ENCODE assay signal across 8 mouse cellular contexts in the genomic region with DNA sequence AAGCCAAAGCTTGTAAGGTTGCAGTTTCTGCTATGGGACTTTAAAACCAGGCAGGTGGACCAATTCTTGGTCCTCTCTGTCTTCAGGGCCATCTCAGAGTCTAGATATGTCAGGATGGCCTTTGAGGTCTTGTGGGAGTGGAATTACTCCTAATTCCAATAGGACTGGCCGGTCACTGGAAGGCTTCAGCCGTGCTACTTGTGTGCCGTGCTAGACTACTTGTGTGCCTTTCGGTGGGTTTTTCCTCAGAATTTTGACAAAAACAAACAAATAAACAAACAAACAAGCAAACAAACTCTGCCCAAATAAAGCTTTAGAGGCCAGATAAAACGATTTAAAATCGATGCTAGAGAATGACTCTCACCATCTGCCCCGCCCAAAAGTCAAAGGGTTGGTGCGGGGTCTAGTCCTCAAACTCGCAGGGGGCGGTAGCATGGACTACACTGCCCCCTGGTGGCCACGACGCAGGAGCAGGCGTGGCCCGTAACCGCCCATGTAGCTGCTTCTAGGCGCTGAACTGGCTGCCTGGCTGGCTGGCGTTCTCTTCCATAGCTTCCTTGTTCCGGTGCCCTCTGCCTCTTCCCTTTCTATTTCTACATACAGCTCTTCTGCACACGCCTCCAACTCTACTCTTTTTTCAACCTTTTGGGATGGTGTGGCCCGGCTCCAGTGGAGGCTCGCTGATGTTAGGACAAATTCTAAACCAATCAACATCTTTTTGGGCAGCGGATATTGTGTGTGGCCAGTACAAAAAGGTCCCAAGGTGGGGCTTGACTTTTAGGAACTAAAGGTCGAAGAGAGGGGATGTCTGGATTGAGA. TPM values are rescaled to one million over a fixed set of nuclear protein-coding genes. Genes with fewer than 3 reads are reported as not detected.
A peak's percentile ranks its signal among the peaks of the same experiment; 100 is the strongest.
DNase-seq lines count a peak whose midpoint lies in the region; ATAC-seq and TF ChIP-seq lines count a peak whose summit lies in the region.

No protein-coding gene starts in this region.

- in situ Hi-C loops in ES-E14 (cut with MboI; ENCODE audit: low sequenced_read_pairs in 2 of 2, unreplicated experiment in 2 of 2), result loop anchor here (10.0 to 25.0 kb wide), 3 partner anchors 88 to 220 kb away; a partner anchor contains a TSS

- WGBS in forebrain, postnatal 0 days, result 16% methylated on average over 23 of the region's 23 CpGs
- whole genome bisulfite sequencing in lung, embryonic 15.5 days, result 14% methylated on average over 23 of the region's 23 CpGs
- 13% methylated on average over 23 of the region's 23 CpGs for WGBS in olfactory bulb, adult 2 months
- 25% methylated on average over 23 of the region's 23 CpGs for WGBS in thymus, adult 2 months

- H3K36me3 ChIP-seq in ES-E14 (ENCODE audit: control insufficient read depth, insufficient read depth, low read length, poor library complexity, severe bottlenecking), result no peaks in the 10 kb centered on the region
- no peaks in the 10 kb centered on the region for H3K36me3 ChIP-seq in forebrain, postnatal 0 days (ENCODE audit: insufficient read depth)
- H3K36me3 ChIP-seq in lung, embryonic 15.5 days, result no peaks in the 10 kb centered on the region
- no peaks in the 10 kb centered on the region for H3K36me3 ChIP-seq in thymus, adult 2 months (ENCODE audit: control insufficient read depth, insufficient read depth, low read length)

- H3K4me3 ChIP-seq in ES-E14 (ENCODE audit: insufficient read depth in 1 of 2, low read depth in 1 of 2, low read length in 2 of 2, poor library complexity in 1 of 2, severe bottlenecking in 1 of 2), result peak overlapping the region in 1 of 2 experiments; percentile 45; a peak in 2 of 4 replicates
- H3K4me3 ChIP-seq in forebrain, postnatal 0 days (ENCODE audit: low read depth, low read length), result no peak overlapping the region
- no peak overlapping the region for H3K4me3 ChIP-seq in lung, embryonic 15.5 days
- H3K4me3 ChIP-seq in olfactory bulb, adult 2 months (ENCODE audit: insufficient read depth, low read depth, low read length), result no peak overlapping the region
- H3K4me3 ChIP-seq in thymus, adult 2 months (ENCODE audit: control insufficient read depth, insufficient read depth, low read length), result no peak overlapping the region

- ATAC-seq in forebrain, postnatal 0 days, result peak; percentile 98
- peak; percentile 96 to 97 for ATAC-seq in hematopoietic stem cell, adult 5-6 weeks (replicated peaks in 1 of 2; ENCODE audit: insufficient read depth in 1 of 2, low FRiP score in 2 of 2, low TSS enrichment in 1 of 2, low read depth in 1 of 2, poor library complexity in 2 of 2, severe bottlenecking in 2 of 2)
- ATAC-seq in lung, embryonic 15.5 days (ENCODE audit: borderline replicate concordance, extremely low read depth, low FRiP score, low TSS enrichment), result peak; percentile 94

- no peaks in the 10 kb centered on the region for H3K27me3 ChIP-seq in forebrain, postnatal 0 days (ENCODE audit: insufficient read depth, low read length)
- H3K27me3 ChIP-seq in lung, embryonic 15.5 days, result no peaks in the 10 kb centered on the region
- H3K27me3 ChIP-seq in thymus, adult 2 months (ENCODE audit: control insufficient read depth, insufficient read depth, low read length), result no peaks in the 10 kb centered on the region

- peak overlapping the region; percentile 31 for H3K4me2 ChIP-seq in forebrain, postnatal 0 days (ENCODE audit: low read depth)
- H3K4me2 ChIP-seq in lung, embryonic 15.5 days, result peak overlapping the region; percentile 43

- H3K27ac ChIP-seq in ES-E14 (ENCODE audit: insufficient read depth, low read depth, low read length, poor library complexity, severe bottlenecking), result no peak overlapping the region
- H3K27ac ChIP-seq in forebrain, postnatal 0 days (ENCODE audit: low read depth, low read length), result no peak overlapping the region
- H3K27ac ChIP-seq in lung, embryonic 15.5 days, result peak overlapping the region; percentile 76
- H3K27ac ChIP-seq in olfactory bulb, adult 2 months (ENCODE audit: insufficient read depth, low read depth, low read length), result no peak overlapping the region
- no peak overlapping the region for H3K27ac ChIP-seq in thymus, adult 2 months (ENCODE audit: control insufficient read depth, insufficient read depth, low read length)

- H3K9me3 ChIP-seq in ES-E14 (ENCODE audit: control insufficient read depth, insufficient read depth, low read depth, low read length), result no peaks in the 10 kb centered on the region
- no peaks in the 10 kb centered on the region for H3K9me3 ChIP-seq in forebrain, postnatal 0 days (ENCODE audit: low read length)
- H3K9me3 ChIP-seq in lung, embryonic 15.5 days, result no peaks in the 10 kb centered on the region

- TF ChIP-seq CTCF in forebrain, postnatal 0 days (IDR thresholded peaks at IDR 0.05; ENCODE audit: low read depth), result peak; percentile 94
- peak; percentile 99 for TF ChIP-seq CTCF in olfactory bulb, adult 2 months (IDR thresholded peaks at IDR 0.05; ENCODE audit: insufficient read depth, low read depth, low read length)
- peak; percentile 99 for TF ChIP-seq CTCF in thymus, adult 2 months (IDR thresholded peaks at IDR 0.05; ENCODE audit: borderline replicate concordance, control insufficient read depth, extremely low read depth, insufficient read depth, low read length, poor library complexity)

- peaks cover 6 to 9% of the 10 kb centered on the region in 2 experiments; a peak in 3 of 4 replicates for H3K4me1 ChIP-seq in ES-E14 (ENCODE audit: control insufficient read depth in 2 of 2, insufficient read depth in 2 of 2, low read length in 2 of 2, poor library complexity in 1 of 2)
- H3K4me1 ChIP-seq in forebrain, postnatal 0 days (ENCODE audit: insufficient read depth), result no peaks in the 10 kb centered on the region
- peaks cover 16% of the 10 kb centered on the region for H3K4me1 ChIP-seq in lung, embryonic 15.5 days
- H3K4me1 ChIP-seq in olfactory bulb, adult 2 months (ENCODE audit: control insufficient read depth, insufficient read depth, low read length), result peaks cover 5% of the 10 kb centered on the region
- H3K4me1 ChIP-seq in thymus, adult 2 months (replicated peaks; ENCODE audit: control insufficient read depth, insufficient read depth, low read length), result peaks cover 11% of the 10 kb centered on the region

- no peak overlapping the region for H3K9ac ChIP-seq in ES-E14 (ENCODE audit: insufficient read depth, low read depth, low read length, poor library complexity, severe bottlenecking)
- H3K9ac ChIP-seq in forebrain, postnatal 0 days, result peak overlapping the region; percentile 6; the same call in 1 of the 2 replicates
- H3K9ac ChIP-seq in lung, embryonic 15.5 days, result 0 out of 2 replicates have a peak overlapping the region, but pooled peaks have one; percentile 10

- no peak for TF ChIP-seq POLR2A in olfactory bulb, adult 2 months (IDR thresholded peaks at IDR 0.05; ENCODE audit: insufficient read depth, low read depth, low read length)
- TF ChIP-seq POLR2A in thymus, adult 2 months (IDR thresholded peaks at IDR 0.05; ENCODE audit: control insufficient read depth, extremely low read depth, insufficient read depth, low read length, poor library complexity), result no peak

- DNase-seq in ES-E14 (ENCODE audit: low read depth, low spot score), result peak; percentile 77
- DNase-seq in cerebellum, adult 11-12 months, result peak; percentile 56
- peak; percentile 88 for DNase-seq in forebrain, postnatal 0 days
- DNase-seq in layer of hippocampus, adult 8-10 months (ENCODE audit: low spot score in 2 of 2), result peak; percentile 20 to 78
- peak; percentile 82 for DNase-seq in thymus, adult 2 months

TF ChIP-seq in ES-E14, 5 proteins besides CTCF, POLR2A, EP300 and RAD21:
- TF ChIP-seq CHD2 (IDR thresholded peaks at IDR 0.05; ENCODE audit: low read depth, low read length) (no peak), ZC3H11A (IDR thresholded peaks at IDR 0.05; ENCODE audit: borderline replicate concordance, low read depth, low read length) (peak; percentile 97), HCFC1 (IDR thresholded peaks at IDR 0.05; ENCODE audit: borderline replicate concordance, insufficient read depth, low read length) (0 out of 2 replicates have a peak, but pooled peaks have one; percentile 13)

RNA-seq across cellular contexts. Expression of a gene that starts 5.4 kb away (rescaled TPM):
- total RNA-seq in ES-E14 (2012; rRNA removed), result not detected in 2 replicates
- total RNA-seq in forebrain, postnatal 0 days (2014; rRNA removed), result not detected in 2 replicates
- polyA plus RNA-seq in forebrain, postnatal 0 days (2015; fragmentation: Nextera tagmentation; extraction: Ambion mirVana), result not detected in 2 replicates
- not detected in 2 replicates for total RNA-seq in hematopoietic stem cell, adult 5-6 weeks (2017)
- not detected for total RNA-seq in layer of hippocampus, adult 8-10 months (2022)
- 5.1 and 8.7 TPM in 2 replicates for polyA plus RNA-seq in lung, embryonic 15.5 days (2015; fragmentation: Nextera tagmentation; extraction: Ambion mirVana)
- polyA plus RNA-seq in olfactory bulb, adult 2 months (2012; ENCODE audit: insufficient read depth, insufficient read length, low replicate concordance, missing spikeins), result not detected in 2 replicates
- 65.9 and 174 TPM in 2 replicates for polyA plus RNA-seq in thymus, adult 2 months (2012; rRNA removed)

RNA-seq across cellular contexts. Expression of a gene that starts 53.0 kb away (rescaled TPM):
- 14.4 and 17.2 TPM in 2 replicates for total RNA-seq in ES-E14 (2012; rRNA removed)
- total RNA-seq in forebrain, postnatal 0 days (2014; rRNA removed), result 31.2 and 31.3 TPM in 2 replicates
- polyA plus RNA-seq in forebrain, postnatal 0 days (2015; fragmentation: Nextera tagmentation; extraction: Ambion mirVana), result 30.7 and 37.4 TPM in 2 replicates
- total RNA-seq in hematopoietic stem cell, adult 5-6 weeks (2017), result 35.4 TPM in 2 replicates
- 100 to 1,000 TPM; 143 to 155 (median 148) TPM for total RNA-seq in layer of hippocampus, adult 8-10 months (2022)
- polyA plus RNA-seq in lung, embryonic 15.5 days (2015; fragmentation: Nextera tagmentation; extraction: Ambion mirVana), result 14.1 and 18.1 TPM in 2 replicates
- 72.4 TPM in 1 of 2 replicates, not detected in the other for polyA plus RNA-seq in olfactory bulb, adult 2 months (2012; ENCODE audit: insufficient read depth, insufficient read length, low replicate concordance, missing spikeins)
- 5.9 and 8.8 TPM in 2 replicates for polyA plus RNA-seq in thymus, adult 2 months (2012; rRNA removed)
